Mouse (Mus musculus): Measurements from ENCODE around the gene Olfr113. TPM values are rescaled to one million over a fixed set of nuclear protein-coding genes. Genes with fewer than 3 reads are reported as not detected.

The Olfr113 gene
- not detected in 2 replicates for polyA plus RNA-seq (2014; fragmentation: Nextera tagmentation; extraction: Ambion mirVana)

DNA sequence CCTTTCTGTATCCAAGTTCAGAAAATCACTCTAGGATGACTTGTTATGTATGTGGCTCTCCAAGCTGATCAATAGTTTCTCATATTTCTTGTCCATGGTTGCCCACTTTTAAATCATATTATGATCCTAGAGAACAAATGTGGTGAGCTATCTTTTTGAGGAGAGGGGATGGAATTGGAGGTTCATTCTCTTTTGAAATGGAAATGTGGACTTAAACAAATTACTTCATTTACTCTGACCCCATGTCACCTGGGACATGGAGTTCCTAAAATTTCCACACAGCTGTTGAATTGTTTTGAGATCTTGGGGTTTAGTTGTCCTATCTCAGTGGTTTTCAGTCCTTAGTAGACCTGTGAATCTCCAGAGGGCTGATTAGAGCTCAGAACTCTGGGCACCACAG lies at the start of gene Olfr113:
TSS of gene Olfr113 (minus strand) at position 101 of the 400 bp plus-strand sequence.
- no peak within 1 kb of the TSS for H3K9ac ChIP-seq (ENCODE audit: low read length)
- no peaks in the 10 kb centered on the region for H3K4me1 ChIP-seq (ENCODE audit: control insufficient read depth in 2 of 2, insufficient read depth in 2 of 2, low read length in 2 of 2)
- H3K4me3 ChIP-seq (ENCODE audit: control insufficient read depth in 1 of 2, insufficient read depth in 1 of 2, low read depth in 1 of 2, low read length in 2 of 2) = no peak within 1 kb of the TSS
- no peak within 1 kb of the TSS for H3K27ac ChIP-seq (replicated peaks in 1 of 2; ENCODE audit: control insufficient read depth in 1 of 2, insufficient read depth in 1 of 2, low read depth in 2 of 2, low read length in 2 of 2)
- ATAC-seq (ENCODE audit: insufficient number of reproducible peaks, insufficient read depth, low FRiP score, low read depth) = no peak
- no peaks in the 10 kb centered on the region for H3K9me3 ChIP-seq (ENCODE audit: control insufficient read depth, low read length)
- no peaks in the 10 kb centered on the region for H3K36me3 ChIP-seq (ENCODE audit: control insufficient read depth, insufficient read depth, low read length)
- H3K4me2 ChIP-seq (ENCODE audit: low read length) = no peak within 1 kb of the TSS
- no peaks in the 10 kb centered on the region for H3K27me3 ChIP-seq (ENCODE audit: control insufficient read depth, insufficient read depth, low read length)

DNA sequence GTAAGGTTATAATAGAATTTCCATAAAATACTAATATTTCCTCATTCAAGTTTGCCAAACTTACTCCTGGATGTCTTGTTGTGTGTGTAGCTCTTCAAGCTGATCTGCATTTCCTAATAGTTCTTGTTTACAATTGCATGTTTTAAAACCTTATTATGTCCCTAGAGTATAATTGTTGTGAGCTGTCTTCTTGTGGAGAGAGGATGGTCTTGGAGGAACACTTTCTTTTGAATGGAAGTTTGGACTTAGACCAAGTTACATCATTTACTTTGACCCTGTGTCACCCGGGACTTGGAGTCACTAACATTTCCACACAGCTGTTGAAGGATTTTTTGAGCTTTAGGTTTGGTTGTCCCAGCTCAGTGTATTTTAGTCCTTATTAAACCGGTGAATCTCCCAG lies 49.5 kb upstream of the Olfr113 start, which contains the start of the genes Olfr115 and Olfr116:
TSS of gene Olfr115 (minus strand) at position 101 of the 400 bp plus-strand sequence.
TSS of gene Olfr116 (minus strand) at position 191 of the 400 bp plus-strand sequence.
- no peak within 1 kb of the TSS for H3K9ac ChIP-seq (ENCODE audit: low read length)
- ATAC-seq (ENCODE audit: insufficient number of reproducible peaks, insufficient read depth, low FRiP score, low read depth) = no peak
- H3K9me3 ChIP-seq (ENCODE audit: control insufficient read depth, low read length) = peaks cover 4% of the 10 kb centered on the region; the same call in 1 of the 2 replicates
- WGBS = 74% methylated on average over 2 of the region's 2 CpGs
- H3K27me3 ChIP-seq (ENCODE audit: control insufficient read depth, insufficient read depth, low read length) = no peaks in the 10 kb centered on the region
- H3K27ac ChIP-seq (replicated peaks in 1 of 2; ENCODE audit: control insufficient read depth in 1 of 2, insufficient read depth in 1 of 2, low read depth in 2 of 2, low read length in 2 of 2) = no peak within 1 kb of the TSS
- H3K36me3 ChIP-seq (ENCODE audit: control insufficient read depth, insufficient read depth, low read length) = no peaks in the 10 kb centered on the region
- H3K4me2 ChIP-seq (ENCODE audit: low read length) = no peak within 1 kb of the TSS
- H3K4me3 ChIP-seq (ENCODE audit: control insufficient read depth in 1 of 2, insufficient read depth in 1 of 2, low read depth in 1 of 2, low read length in 2 of 2) = no peak within 1 kb of the TSS
- no peaks in the 10 kb centered on the region for H3K4me1 ChIP-seq (ENCODE audit: control insufficient read depth in 2 of 2, insufficient read depth in 2 of 2, low read length in 2 of 2)

DNA sequence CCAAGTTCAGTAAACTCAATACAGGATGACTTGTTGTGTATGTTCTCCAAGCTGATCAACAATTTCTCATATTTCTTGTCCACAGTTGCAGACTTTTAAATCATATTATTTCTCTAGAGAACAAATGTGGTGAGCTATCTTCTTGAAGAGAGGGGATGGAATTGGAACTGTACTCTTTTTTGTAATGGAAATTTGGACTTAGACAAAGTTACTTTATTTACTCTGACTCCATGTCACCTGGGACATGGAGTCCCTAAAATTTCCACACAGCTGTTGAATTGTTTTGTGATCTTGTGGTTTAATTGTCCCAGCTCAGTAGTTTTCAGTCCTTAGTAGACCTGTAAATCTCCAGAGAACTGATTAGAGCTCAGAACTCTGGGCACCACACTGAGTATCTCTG lies 15.2 kb upstream of the Olfr113 start, which contains the start of gene Olfr114:
TSS of gene Olfr114 (minus strand) at position 101 of the 400 bp plus-strand sequence.
- 0 out of 2 replicates have a peak, but pooled peaks cover 5% of the 10 kb centered on the region for H3K9me3 ChIP-seq (ENCODE audit: control insufficient read depth, low read length)
- H3K9ac ChIP-seq (ENCODE audit: low read length) = no peak within 1 kb of the TSS
- no peak within 1 kb of the TSS for H3K4me2 ChIP-seq (ENCODE audit: low read length)
- ATAC-seq (ENCODE audit: insufficient number of reproducible peaks, insufficient read depth, low FRiP score, low read depth) = no peak
- no peaks in the 10 kb centered on the region for H3K4me1 ChIP-seq (ENCODE audit: control insufficient read depth in 2 of 2, insufficient read depth in 2 of 2, low read length in 2 of 2)
- no peaks in the 10 kb centered on the region for H3K36me3 ChIP-seq (ENCODE audit: control insufficient read depth, insufficient read depth, low read length)
- H3K27me3 ChIP-seq (ENCODE audit: control insufficient read depth, insufficient read depth, low read length) = no peaks in the 10 kb centered on the region
- no peak within 1 kb of the TSS for H3K27ac ChIP-seq (replicated peaks in 1 of 2; ENCODE audit: control insufficient read depth in 1 of 2, insufficient read depth in 1 of 2, low read depth in 2 of 2, low read length in 2 of 2)
- no peak within 1 kb of the TSS for H3K4me3 ChIP-seq (ENCODE audit: control insufficient read depth in 1 of 2, insufficient read depth in 1 of 2, low read depth in 1 of 2, low read length in 2 of 2)

DNA sequence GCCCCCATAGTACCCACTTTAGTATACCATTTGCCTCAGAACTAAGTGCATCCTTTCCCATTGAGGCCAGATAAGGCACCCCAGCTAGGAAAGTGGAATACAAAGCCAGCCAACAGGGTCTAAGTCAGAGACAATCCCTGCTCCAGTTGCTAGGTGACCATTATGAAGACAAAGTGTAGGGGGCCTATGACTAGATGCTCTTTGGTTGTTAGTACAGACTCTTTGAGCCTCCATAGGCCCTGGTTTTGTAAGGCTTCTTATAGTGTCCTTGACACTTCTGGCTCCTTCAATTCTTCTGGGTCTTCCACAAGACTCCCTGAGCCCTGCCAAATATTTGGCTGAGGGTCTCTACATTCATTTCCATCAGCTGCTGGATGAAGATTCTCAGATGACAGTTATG lies 8.1 kb downstream of the Olfr113 start, which contains the start of gene Olfr112:
TSS of gene Olfr112 (minus strand) at position 101 of the 400 bp plus-strand sequence.
- Histone ChIP-seq H3K4me2 (ENCODE audit: low read length) (no peak within 1 kb of the TSS), H3K27ac (replicated peaks in 1 of 2; ENCODE audit: control insufficient read depth in 1 of 2, insufficient read depth in 1 of 2, low read depth in 2 of 2, low read length in 2 of 2) (no peak within 1 kb of the TSS), H3K9ac (ENCODE audit: low read length) (no peak within 1 kb of the TSS), H3K27me3 (ENCODE audit: control insufficient read depth, insufficient read depth, low read length) (no peaks in the 10 kb centered on the region), H3K36me3 (ENCODE audit: control insufficient read depth, insufficient read depth, low read length) (no peaks in the 10 kb centered on the region), H3K9me3 (ENCODE audit: control insufficient read depth, low read length) (no peaks in the 10 kb centered on the region), H3K4me3 (ENCODE audit: control insufficient read depth in 1 of 2, insufficient read depth in 1 of 2, low read depth in 1 of 2, low read length in 2 of 2) (no peak within 1 kb of the TSS), H3K4me1 (ENCODE audit: control insufficient read depth in 2 of 2, insufficient read depth in 2 of 2, low read length in 2 of 2) (no peaks in the 10 kb centered on the region)
- ATAC-seq (ENCODE audit: insufficient number of reproducible peaks, insufficient read depth, low FRiP score, low read depth) = no peak

DNA sequence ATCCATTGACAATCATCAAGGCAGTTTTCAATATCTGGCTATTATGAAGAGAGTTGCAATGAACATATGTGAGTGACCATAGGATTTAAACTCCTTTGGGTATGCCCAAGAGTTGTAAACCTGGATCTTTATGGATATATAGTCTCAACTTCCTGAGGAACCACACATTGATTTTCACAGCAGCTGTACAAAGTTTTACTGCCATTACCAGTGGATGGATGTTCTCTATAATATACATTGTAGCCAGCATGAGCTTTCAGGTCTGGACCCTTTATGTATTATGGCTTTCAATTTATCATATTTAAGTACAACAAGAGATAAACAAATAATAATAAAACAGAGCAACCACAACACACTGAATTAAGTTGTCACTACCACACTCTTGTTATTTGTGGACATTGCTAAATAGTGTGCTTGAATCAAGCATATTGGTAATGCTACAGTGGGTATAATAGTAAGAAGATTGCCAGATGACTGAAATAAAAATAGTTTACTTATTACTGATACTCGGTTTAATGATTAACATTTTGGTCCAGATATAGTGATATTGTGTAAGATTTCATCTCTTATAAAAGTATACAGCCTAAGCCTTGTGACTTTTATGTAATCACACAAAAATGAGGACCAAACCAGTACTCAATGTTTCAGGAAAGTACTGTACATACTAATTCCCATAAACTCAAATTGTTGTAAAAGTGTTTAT lies 18.4 kb downstream of the Olfr113 start:
- Histone ChIP-seq H3K36me3 (ENCODE audit: control insufficient read depth, insufficient read depth, low read length) (no peaks in the 10 kb centered on the region), H3K27me3 (ENCODE audit: control insufficient read depth, insufficient read depth, low read length) (no peaks in the 10 kb centered on the region), H3K4me2 (ENCODE audit: low read length) (no peak overlapping the region), H3K9ac (ENCODE audit: low read length) (no peak overlapping the region), H3K27ac (replicated peaks in 1 of 2; ENCODE audit: control insufficient read depth in 1 of 2, insufficient read depth in 1 of 2, low read depth in 2 of 2, low read length in 2 of 2) (no peak overlapping the region), H3K9me3 (ENCODE audit: control insufficient read depth, low read length) (no peaks in the 10 kb centered on the region), H3K4me1 (ENCODE audit: control insufficient read depth in 2 of 2, insufficient read depth in 2 of 2, low read length in 2 of 2) (no peaks in the 10 kb centered on the region), H3K4me3 (ENCODE audit: control insufficient read depth in 1 of 2, insufficient read depth in 1 of 2, low read depth in 1 of 2, low read length in 2 of 2) (no peak overlapping the region)
- ATAC-seq (ENCODE audit: insufficient number of reproducible peaks, insufficient read depth, low FRiP score, low read depth) = no peak
- 29% methylated on average over 1 of the region's 1 CpGs for WGBS

DNA sequence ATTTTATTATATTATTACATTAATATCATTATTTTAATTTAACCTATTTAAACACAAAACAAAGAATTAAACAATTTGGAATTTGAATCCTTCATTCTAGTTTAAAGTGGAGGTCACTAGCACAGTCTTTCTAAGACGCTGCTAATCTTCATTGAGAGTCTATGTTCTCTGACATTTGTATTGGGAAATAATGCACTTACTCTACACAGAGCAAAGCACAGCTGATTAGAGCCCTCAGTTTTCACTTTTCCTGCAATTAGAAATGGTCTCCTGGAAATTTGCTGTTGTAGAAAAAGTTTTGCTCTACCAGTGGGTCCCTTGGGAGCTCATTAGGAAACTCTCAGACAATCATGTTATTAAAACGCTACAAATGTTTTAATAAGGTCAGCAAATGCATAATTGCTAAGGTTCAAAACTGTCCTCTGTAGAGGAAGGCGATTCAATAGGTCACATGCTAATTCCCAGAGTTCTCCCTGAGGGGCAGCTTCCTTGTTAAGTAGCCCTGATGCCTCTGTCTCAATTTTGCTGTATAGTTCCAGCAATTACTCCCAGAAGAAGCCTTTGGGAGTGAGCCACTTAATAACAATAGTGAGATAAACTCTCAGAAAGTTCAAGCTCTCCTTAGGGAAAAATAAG lies 33.5 kb downstream of the Olfr113 start:
- H3K27me3 ChIP-seq (ENCODE audit: control insufficient read depth, insufficient read depth, low read length) = no peaks in the 10 kb centered on the region
- no peak overlapping the region for H3K4me2 ChIP-seq (ENCODE audit: low read length)
- ATAC-seq (ENCODE audit: insufficient number of reproducible peaks, insufficient read depth, low FRiP score, low read depth) = no peak
- H3K36me3 ChIP-seq (ENCODE audit: control insufficient read depth, insufficient read depth, low read length) = no peaks in the 10 kb centered on the region
- no peaks in the 10 kb centered on the region for H3K9me3 ChIP-seq (ENCODE audit: control insufficient read depth, low read length)
- no peak overlapping the region for H3K9ac ChIP-seq (ENCODE audit: low read length)
- WGBS = 62% methylated on average over 3 of the region's 3 CpGs
- H3K27ac ChIP-seq (replicated peaks in 1 of 2; ENCODE audit: control insufficient read depth in 1 of 2, insufficient read depth in 1 of 2, low read depth in 2 of 2, low read length in 2 of 2) = no peak overlapping the region
- no peak overlapping the region for H3K4me3 ChIP-seq (ENCODE audit: control insufficient read depth in 1 of 2, insufficient read depth in 1 of 2, low read depth in 1 of 2, low read length in 2 of 2)
- no peaks in the 10 kb centered on the region for H3K4me1 ChIP-seq (ENCODE audit: control insufficient read depth in 2 of 2, insufficient read depth in 2 of 2, low read length in 2 of 2)

DNA sequence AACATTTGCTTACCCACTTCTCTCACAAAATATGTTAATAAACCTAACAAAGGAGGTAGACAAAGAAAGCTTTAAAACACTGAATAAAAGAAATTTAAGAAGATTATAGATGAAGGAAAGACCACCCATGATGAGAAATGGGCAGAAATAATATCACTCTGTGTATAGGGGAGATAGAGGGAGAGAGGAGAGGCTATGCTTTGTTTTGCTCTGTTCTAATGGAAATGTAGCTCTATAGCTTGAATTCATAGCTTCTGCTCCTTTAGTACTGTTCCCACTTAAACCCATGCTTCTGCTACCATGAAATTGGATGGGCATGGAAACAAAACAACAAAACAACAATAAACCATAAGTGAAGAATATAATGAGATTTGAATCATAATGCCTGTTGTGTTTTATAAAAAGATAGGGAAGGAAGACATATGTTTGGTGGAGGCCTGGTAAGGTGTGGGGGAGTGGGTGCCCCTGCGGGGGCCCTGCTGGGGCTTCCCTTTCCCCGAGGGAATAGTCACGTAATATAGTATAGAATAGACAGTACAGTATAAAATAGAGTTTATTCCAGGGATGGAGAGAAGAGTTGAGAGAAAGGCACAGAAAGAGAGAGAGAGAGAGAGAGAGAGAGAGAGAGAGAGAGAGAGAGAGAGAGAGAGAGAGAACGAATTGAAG lies 35.9 kb downstream of the Olfr113 start:
- Histone ChIP-seq H3K27ac (replicated peaks in 1 of 2; ENCODE audit: control insufficient read depth in 1 of 2, insufficient read depth in 1 of 2, low read depth in 2 of 2, low read length in 2 of 2) (no peak overlapping the region), H3K9ac (ENCODE audit: low read length) (no peak overlapping the region), H3K9me3 (ENCODE audit: control insufficient read depth, low read length) (no peaks in the 10 kb centered on the region), H3K4me2 (ENCODE audit: low read length) (no peak overlapping the region), H3K4me3 (ENCODE audit: control insufficient read depth in 1 of 2, insufficient read depth in 1 of 2, low read depth in 1 of 2, low read length in 2 of 2) (no peak overlapping the region), H3K27me3 (ENCODE audit: control insufficient read depth, insufficient read depth, low read length) (no peaks in the 10 kb centered on the region), H3K4me1 (ENCODE audit: control insufficient read depth in 2 of 2, insufficient read depth in 2 of 2, low read length in 2 of 2) (no peaks in the 10 kb centered on the region), H3K36me3 (ENCODE audit: control insufficient read depth, insufficient read depth, low read length) (no peaks in the 10 kb centered on the region)
- 80% methylated on average over 4 of the region's 4 CpGs for WGBS
- ATAC-seq (ENCODE audit: insufficient number of reproducible peaks, insufficient read depth, low FRiP score, low read depth) = no peak

Measured in heart, embryonic 14.5 days (tissue).